Mouse (Mus musculus) cortical plate, adult 2 months (tissue): ENCODE measurements around the gene Kifc5b.

Experiments
- CTCF ChIP-seq: fragments of 200-500 bp; IDR thresholded peaks from 2 replicates; pipeline ENCODE4 v1.5.1; 2011; ENCODE audit warnings: mild to moderate bottlenecking, control low read depth, low read length; ENCODE audit not compliant: insufficient read depth; ENCODE audit errors: extremely low read depth
- POLR2A ChIP-seq: fragments of 200-500 bp; IDR thresholded peaks from 2 replicates; pipeline ENCODE4 v1.6.1; 2011; ENCODE audit warnings: mild to moderate bottlenecking, low read length, control low read depth; ENCODE audit not compliant: insufficient read depth; ENCODE audit errors: extremely low read depth

DNA sequence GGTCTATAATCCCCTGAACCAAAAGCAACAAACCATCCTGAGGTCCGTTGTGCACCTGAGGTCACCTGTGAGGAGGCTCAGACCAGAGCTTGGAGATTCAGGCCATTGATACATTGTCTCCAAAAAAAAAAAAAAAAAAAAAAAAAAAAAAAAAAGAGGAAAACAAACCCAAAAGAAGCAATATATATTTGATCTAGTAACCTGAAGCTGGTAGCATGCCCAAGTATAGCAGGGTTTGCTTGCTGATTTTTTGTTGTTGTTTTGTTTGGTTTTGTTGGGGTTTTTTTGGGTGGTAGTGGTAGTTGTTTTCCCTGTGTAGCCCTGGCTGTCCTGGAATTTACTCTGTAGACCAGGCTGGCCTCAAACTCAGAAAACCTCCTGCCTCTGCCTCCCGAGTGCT is 1.5 kb downstream of the Kifc5b start:
- no peak for TF ChIP-seq POLR2A
- no peak for TF ChIP-seq CTCF
